Mouse (Mus musculus) testis, adult 2 months (tissue): ENCODE data around the gene Ptpn18. TPM values are rescaled to one million over a fixed set of nuclear protein-coding genes. Genes with fewer than 3 reads are reported as not detected.
A peak's percentile ranks its signal among the peaks of the same experiment; 100 is the strongest.

Source experiments
- H3K27ac ChIP-seq: fragments of 200-500 bp; 2 replicates; pipeline ENCODE4 v1.5.1; 2012; ENCODE audit warnings: low read depth, low read length; ENCODE audit not compliant: control insufficient read depth, insufficient read depth
- H3K27me3 ChIP-seq: fragments of 200-500 bp; 2 replicates; pipeline ENCODE4 v1.6.1; 2012; ENCODE audit warnings: mild to moderate bottlenecking, low read length, moderate library complexity; ENCODE audit not compliant: control insufficient read depth, insufficient read depth
- H3K36me3 ChIP-seq: fragments of 200-500 bp; 2 replicates; pipeline ENCODE4 v1.6.1; 2012; ENCODE audit warnings: mild to moderate bottlenecking, low read length; ENCODE audit not compliant: control insufficient read depth, insufficient read depth
- H3K4me1 ChIP-seq: fragments of 200-500 bp; 2 replicates; pipeline ENCODE4 v1.6.1; 2012; ENCODE audit warnings: low read length; ENCODE audit not compliant: control insufficient read depth, insufficient read depth
- H3K4me3 ChIP-seq: fragments of 200-500 bp; 2 replicates; pipeline ENCODE4 v1.5.1; 2012; ENCODE audit warnings: low read depth, mild to moderate bottlenecking, low read length, moderate library complexity, mixed read lengths; ENCODE audit not compliant: control insufficient read depth
- CTCF ChIP-seq: fragments of 200-500 bp; IDR thresholded peaks from 2 replicates; pipeline ENCODE4 v1.5.1; 2012; ENCODE audit warnings: low read depth, mild to moderate bottlenecking, inconsistent platforms, low read length, moderate library complexity; ENCODE audit not compliant: control insufficient read depth, insufficient read depth, insufficient replicate concordance
- POLR2A ChIP-seq: fragments of 200-500 bp; IDR thresholded peaks from 2 replicates; pipeline ENCODE4 v1.6.1; 2012; ENCODE audit warnings: low read depth, mild to moderate bottlenecking, inconsistent platforms, low read length, moderate library complexity; ENCODE audit not compliant: control insufficient read depth
- polyA plus RNA-seq: library from polyadenylated mRNA; depleted of rRNA; stranded (reverse); fragments of >200 nt; gene quantifications from 2 replicates; pipeline ENCODE4 v1.2.3, GENCODE M21; 2012

Gene Ptpn18
- polyA plus RNA-seq, 1 experiment, result 1.9 TPM

DNA sequence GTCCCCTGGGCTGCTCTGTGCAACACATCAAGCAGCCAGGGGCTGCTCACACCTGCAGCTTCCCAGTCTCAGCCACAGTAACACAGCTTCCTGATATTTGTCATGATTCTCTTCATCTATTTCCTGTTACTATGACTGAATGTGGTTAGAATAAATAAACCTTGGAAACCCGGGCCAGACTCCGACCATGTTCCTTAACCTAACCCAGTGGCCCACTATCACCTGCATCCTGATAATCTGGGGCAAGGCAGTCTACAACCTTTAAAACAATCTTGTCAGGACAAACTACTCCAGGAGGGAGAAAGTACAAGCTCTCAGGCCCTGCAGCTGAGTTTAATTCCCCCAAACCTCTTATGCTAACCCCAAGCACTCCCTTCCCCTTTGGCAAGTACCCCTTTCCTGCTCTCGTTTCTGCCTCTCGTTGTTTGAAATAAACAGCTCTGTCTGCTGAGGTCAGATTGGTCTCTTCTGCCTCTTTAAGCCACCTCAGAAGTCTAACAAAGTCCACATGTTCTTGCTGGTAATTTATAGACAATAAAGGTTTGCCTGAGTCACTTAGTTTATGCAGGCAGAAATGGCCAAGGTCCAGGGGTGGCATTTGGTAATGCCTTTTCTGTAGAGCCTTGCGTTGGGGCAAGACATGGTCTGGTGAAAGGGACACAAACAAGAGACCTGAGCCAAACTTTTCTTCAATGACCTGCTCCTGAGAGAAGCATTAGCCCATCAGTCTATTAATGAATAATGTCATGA is 22.5 kb downstream of the Ptpn18 start:
- peaks cover 17% of the 10 kb centered on the region for H3K4me1 ChIP-seq
- no peak overlapping the region for H3K27ac ChIP-seq
- no peak for TF ChIP-seq POLR2A
- no peak for TF ChIP-seq CTCF
- H3K36me3 ChIP-seq, result no peaks in the 10 kb centered on the region
- no peak overlapping the region for H3K4me3 ChIP-seq
- H3K27me3 ChIP-seq, result no peaks in the 10 kb centered on the region

GRCm38 (mm10) chr1:34484470-34484869 is 24.9 kb downstream of the Ptpn18 start:
- Histone ChIP-seq H3K4me3 (peak overlapping the region; percentile 63), H3K36me3 (no peaks in the 10 kb centered on the region), H3K27me3 (no peaks in the 10 kb centered on the region), H3K4me1 (peaks cover 17% of the 10 kb centered on the region), H3K27ac (no peak overlapping the region)
- TF ChIP-seq CTCF, result no peak
- TF ChIP-seq POLR2A, result no peak

- no peaks in the 10 kb centered on the region for H3K36me3 ChIP-seq
- TF ChIP-seq CTCF (peak; percentile 58; the same call in 1 of the 2 replicates), POLR2A (0 out of 2 replicates have a peak, but pooled peaks have one; percentile 29)
- H3K4me1 ChIP-seq, result peaks cover 17% of the 10 kb centered on the region
- H3K4me3 ChIP-seq, result peak overlapping the region; percentile 91
- peak overlapping the region; percentile 54; the same call in 1 of the 2 replicates for H3K27ac ChIP-seq
- no peaks in the 10 kb centered on the region for H3K27me3 ChIP-seq
Measured at GRCm38 (mm10) chr1:34485461-34486188, 26.1 kb downstream of the Ptpn18 start.

DNA sequence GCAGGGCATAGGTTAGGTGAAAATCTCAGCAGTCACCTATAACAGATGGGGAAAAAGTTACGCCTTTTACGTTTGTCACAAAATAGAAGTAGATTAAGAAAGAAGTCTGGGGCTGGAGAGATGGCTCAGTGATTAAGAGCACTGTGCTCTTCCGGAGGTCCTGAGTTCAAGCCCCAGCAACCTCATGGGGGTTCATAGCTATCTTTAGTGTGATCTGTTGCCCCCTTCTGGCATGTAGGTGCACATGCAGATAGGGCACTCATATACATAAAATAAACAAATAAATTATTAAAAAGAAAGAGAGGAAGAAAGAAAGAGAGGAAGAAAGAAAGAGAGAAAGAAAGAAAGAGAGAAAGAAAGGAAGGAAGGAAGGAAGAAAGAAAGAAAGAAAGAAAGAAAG is 27.8 kb downstream of the Ptpn18 start:
- no peak for TF ChIP-seq CTCF
- TF ChIP-seq POLR2A, result no peak
- H3K4me1 ChIP-seq, result peaks cover 17% of the 10 kb centered on the region

GRCm38 (mm10) chr1:34489852-34490541 is 30.4 kb downstream of the Ptpn18 start:
- TF ChIP-seq CTCF (no peak), POLR2A (no peak)
- Histone ChIP-seq H3K4me1 (peaks cover 10% of the 10 kb centered on the region), H3K27ac (no peak overlapping the region), H3K4me3 (no peak overlapping the region), H3K36me3 (no peaks in the 10 kb centered on the region), H3K27me3 (no peaks in the 10 kb centered on the region)

More for the DNA sequence above, 27.8 kb downstream of the Ptpn18 start:
- H3K36me3 ChIP-seq, result no peaks in the 10 kb centered on the region
- H3K27me3 ChIP-seq, result no peaks in the 10 kb centered on the region
- no peak overlapping the region for H3K27ac ChIP-seq
- no peak overlapping the region for H3K4me3 ChIP-seq

DNA sequence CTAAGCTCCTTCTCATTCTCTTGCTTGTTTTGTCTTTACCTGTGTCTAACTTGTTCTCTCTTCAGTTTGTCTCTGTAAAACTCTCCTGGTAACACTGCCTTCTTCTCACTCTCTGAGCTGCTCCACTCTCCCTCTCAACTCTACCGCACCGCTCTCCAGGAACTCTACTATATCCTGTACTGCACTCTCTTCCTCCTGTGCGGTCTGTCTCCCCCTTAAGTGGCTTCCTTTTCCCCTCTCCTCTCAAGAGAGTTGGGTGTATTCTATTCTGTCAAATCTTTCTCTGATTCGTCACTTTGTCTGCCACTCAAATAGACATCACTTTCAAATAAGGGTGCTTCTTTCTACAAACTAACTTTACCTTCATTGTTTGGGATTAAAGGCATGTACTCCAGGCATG is 31.9 kb downstream of the Ptpn18 start:
- Histone ChIP-seq H3K27ac (no peak overlapping the region), H3K27me3 (no peaks in the 10 kb centered on the region), H3K36me3 (no peaks in the 10 kb centered on the region), H3K4me1 (no peaks in the 10 kb centered on the region), H3K4me3 (no peak overlapping the region)
- TF ChIP-seq CTCF (no peak), POLR2A (no peak)

DNA sequence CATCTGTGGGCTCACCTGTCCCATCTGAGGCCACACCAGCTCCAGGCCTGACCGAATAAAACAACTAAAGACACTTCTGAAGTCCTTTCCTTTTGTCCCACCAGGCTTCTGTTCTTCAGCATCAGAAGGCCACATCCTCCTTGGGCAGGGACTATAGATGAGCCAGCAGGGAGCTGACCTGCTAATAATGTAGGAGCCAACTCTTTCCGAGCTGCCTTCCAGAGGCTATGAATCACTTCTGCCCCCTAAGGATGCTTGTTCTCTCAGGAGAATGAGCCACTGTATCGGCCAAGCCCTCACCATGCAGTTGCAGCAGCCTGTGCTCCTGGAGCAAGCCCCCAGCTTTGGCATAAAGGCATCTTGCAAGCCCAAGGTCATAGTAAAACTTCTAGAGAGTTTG is 43.4 kb downstream of the Ptpn18 start:
- no peaks in the 10 kb centered on the region for H3K36me3 ChIP-seq
- peaks cover 16% of the 10 kb centered on the region for H3K4me1 ChIP-seq
- no peaks in the 10 kb centered on the region for H3K27me3 ChIP-seq
- no peak for TF ChIP-seq CTCF
- TF ChIP-seq POLR2A, result no peak
- H3K27ac ChIP-seq, result no peak overlapping the region
- H3K4me3 ChIP-seq, result no peak overlapping the region
